Mouse (Mus musculus) spleen, adult 10 weeks (tissue): ENCODE results near the gene Scamp5. TPM values are rescaled to one million over a fixed set of nuclear protein-coding genes. Genes with fewer than 3 reads are reported as not detected.

Source experiments
- polyA plus RNA-seq: library from polyadenylated mRNA; stranded (reverse); fragments of 350-450 nt; fragmentation: Illumina TruSeq; extraction: RNeasy Lipid Tissue Mini Kit (QIAGEN cat#74804); gene quantifications from one replicate; pipeline ENCODE4 v1.2.3, GENCODE M21; 2015; ENCODE audit warnings: low replicate concordance; ENCODE audit not compliant: insufficient read depth

Gene Scamp5
- polyA plus RNA-seq = 9.7 TPM

DNA sequence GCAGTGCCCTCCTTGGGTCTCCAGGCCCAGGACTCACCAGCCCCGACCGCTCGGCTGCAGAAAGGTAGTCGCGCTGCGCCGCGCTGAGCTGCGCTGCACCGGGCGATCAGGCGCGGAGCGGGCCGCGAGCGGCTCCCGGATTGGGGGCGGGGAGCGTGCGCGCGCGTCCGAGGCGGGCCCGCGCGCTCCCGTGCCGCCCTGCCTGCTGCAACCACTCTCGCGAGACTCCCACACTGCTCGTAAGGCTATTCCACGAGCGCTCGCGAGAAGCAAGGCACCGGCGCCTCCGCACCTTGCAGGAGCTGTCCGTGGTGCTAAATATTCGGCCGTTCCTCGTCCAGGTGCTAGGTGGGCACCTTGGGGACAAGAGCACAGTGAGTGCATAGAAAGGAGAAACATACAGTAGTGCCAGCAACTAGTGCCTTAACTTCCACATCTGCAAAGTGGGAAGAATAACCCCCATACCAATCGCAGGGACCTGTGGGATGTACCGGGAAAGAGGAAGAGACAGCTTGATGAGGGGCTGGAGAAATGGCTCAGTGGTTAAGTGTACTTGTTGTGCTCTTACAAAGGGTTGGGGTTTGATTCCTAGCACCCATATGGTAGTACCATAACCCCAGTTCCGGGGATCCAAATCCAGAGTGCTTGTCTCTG, at the start of gene Scamp5:
Gene Scamp5 (minus strand): TSS at position 165 of the 654 bp plus-strand sequence.

DNA sequence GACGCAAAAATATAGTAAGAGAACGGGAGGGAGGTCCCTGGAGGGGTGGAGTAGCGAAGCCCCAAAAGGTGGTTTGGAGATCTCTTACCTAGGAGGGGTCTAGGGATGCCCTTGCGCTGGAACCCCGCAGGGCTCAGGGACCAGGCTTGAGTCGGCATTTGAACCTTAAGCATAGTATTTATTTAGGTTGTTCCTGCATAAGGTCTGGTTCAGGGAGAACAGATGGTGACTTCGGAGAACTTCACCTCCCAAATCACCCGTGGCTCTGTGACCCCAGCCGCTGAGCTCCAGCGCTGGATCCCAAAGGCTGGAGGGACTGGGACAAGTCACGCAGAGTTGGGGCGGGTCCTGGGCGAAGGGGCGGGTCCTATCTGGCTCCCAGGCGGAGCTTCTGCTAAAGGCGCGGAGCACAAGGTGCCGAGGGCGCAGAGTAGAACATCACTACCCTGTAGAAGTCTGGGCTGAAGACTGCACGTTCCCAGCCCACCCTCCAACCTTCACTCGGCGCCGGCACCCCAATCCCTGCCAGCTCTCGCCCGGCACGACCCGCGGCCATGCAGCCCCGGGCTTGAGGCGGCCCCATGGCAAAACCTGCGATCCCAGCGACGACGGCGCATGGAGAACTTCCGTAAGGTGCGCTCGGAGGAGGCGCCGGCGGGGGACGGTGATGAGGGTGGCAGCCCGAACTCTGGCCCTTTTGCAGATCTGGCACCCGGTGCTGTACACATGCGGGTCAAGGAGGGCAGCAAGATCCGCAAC, 35.9 kb upstream of the Scamp5 start, which contains the start of gene Rpp25:
Gene Rpp25 (plus strand): TSS at position 405 of the 759 bp plus-strand sequence.

DNA sequence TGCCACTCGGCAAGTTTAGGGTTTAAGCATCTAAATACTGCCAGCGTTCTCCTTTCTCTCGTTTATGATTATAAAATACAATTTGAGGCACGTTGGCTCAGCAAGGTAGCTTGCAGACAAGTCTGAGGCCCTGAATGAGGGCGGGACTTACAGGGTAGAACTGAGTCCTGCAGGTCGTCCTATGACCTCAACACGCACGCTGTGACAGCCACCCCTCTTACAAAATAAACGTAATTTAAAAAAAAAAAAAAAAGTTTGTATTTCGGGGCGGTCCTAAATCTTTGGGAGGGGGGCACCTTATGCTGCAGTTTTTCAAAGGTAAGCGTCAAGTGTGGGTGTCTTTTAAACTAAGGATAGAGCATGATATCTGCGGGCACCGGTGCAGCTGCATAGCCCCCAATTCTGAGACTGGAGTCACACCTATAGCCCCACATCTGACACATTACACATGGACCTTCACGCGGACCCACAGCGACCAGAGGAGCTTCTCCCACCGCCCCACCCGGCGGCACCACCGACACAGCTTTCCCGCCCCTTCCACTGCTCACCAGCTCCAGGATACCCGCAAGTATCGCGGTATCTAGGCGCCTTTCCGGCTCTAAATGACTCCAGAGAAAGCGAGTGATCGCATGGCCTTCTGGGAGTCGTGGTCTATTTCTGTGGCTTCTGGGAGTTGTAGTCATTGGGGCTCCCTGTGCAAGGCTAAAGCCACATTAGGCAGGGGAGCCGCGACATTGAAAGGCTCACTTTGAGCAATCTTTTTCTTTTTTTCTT, 28.2 kb downstream of the Scamp5 start, which contains the start of gene Ppcdc:
Gene Ppcdc (minus strand): TSS at position 603 of the 774 bp plus-strand sequence.

Other genes starting within 250 kb of the Scamp5 start
- not detected for gene Trcg1, start 231.5 kb downstream of the Scamp5 start, polyA plus RNA-seq
- gene 1700017B05Rik, start 205.4 kb downstream of the Scamp5 start, polyA plus RNA-seq = 7.6 TPM
- 76.6 TPM for gene Ppcdc, start 27.9 kb downstream of the Scamp5 start, polyA plus RNA-seq
- gene Rpp25, start 36.0 kb upstream of the Scamp5 start, polyA plus RNA-seq = not detected
- 346 TPM for gene Cox5a, start 53.2 kb upstream of the Scamp5 start, polyA plus RNA-seq
- 22.1 TPM for gene Fam219b, start 69.5 kb upstream of the Scamp5 start, polyA plus RNA-seq
- gene Mpi, start 84.7 kb upstream of the Scamp5 start, polyA plus RNA-seq = 18.1 TPM
- gene Scamp2, start 92.9 kb upstream of the Scamp5 start, polyA plus RNA-seq = 64.8 TPM
- 46.6 TPM for gene Ulk3, start 121.4 kb upstream of the Scamp5 start, polyA plus RNA-seq
- gene Cplx3, start 138.2 kb upstream of the Scamp5 start, polyA plus RNA-seq = not detected
- not detected for gene Lman1l, start 152.7 kb upstream of the Scamp5 start, polyA plus RNA-seq
- 262 TPM for gene Csk, start 185.6 kb upstream of the Scamp5 start, polyA plus RNA-seq
- not detected for gene Cyp1a2, start 215.6 kb upstream of the Scamp5 start, polyA plus RNA-seq
- gene Cyp1a1, start 219.9 kb upstream of the Scamp5 start, polyA plus RNA-seq = 0.30 TPM
- 17.7 TPM for gene Edc3, start 240.5 kb upstream of the Scamp5 start, polyA plus RNA-seq